Mouse (Mus musculus) spleen, postnatal 0 days (tissue): Measurements from ENCODE around the gene Prss43. TPM values are rescaled to one million over a fixed set of nuclear protein-coding genes. Genes with fewer than 3 reads are reported as not detected.

ENCODE experiments used
- polyA plus RNA-seq: library from polyadenylated mRNA; unstranded; fragments of >200 nt; fragmentation: Nextera tagmentation; extraction: Ambion mirVana; gene quantifications from 2 replicates; pipeline ENCODE4 v1.2.1, GENCODE M21; 2015

Prss43 gene
- not detected in 2 replicates for polyA plus RNA-seq

DNA sequence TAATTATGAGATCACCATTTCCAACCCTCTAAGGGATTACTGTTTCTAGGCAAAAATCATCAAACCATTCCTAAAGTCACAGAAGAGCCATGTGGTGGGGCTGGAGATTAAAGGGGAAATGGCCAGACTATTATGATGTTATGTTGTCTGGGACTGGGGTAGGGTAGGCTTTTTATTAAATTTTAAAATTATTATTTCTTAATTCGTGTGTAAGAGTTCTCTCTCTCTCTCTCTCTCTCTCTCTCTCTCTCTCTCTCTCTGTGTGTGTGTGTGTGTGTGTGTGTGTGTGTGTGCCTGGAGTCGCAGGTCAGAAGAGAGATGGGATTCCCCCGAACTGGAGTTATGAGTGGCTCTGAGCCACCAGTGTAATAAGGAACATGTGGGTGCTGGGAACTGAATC is at the start of gene Prss43:
TSS of gene Prss43 (plus strand) at position 301 of the 400 bp plus-strand sequence.

DNA sequence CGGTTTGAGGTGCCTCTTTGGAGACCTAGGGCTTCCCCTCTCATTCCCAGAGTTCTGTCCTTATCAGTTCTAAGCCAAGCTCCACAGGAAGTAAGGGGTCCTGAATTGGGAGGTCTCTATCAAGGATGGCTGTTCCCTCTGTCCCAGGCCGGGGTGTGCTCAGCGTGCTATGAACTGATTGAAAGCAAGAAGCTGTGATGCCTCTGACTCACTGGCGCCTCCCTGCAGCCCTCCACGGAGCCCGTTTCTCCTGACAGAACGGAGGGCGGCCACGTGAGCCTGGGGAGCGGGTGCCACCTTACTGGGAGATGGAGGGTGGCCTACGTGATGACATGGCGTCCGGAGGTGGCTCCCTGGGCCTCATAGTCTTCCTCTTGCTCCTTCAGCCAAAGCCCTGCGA is 28.6 kb upstream of the Prss43 start, which contains the start of gene Prss42:
TSS of gene Prss42 (plus strand) at position 301 of the 400 bp plus-strand sequence.

GRCm38 (mm10) chr9:110813789-110814188 is 12.7 kb upstream of the Prss43 start, which contains the start of gene Prss44:
Prss44 (plus strand) TSS chr9:110813994.

DNA sequence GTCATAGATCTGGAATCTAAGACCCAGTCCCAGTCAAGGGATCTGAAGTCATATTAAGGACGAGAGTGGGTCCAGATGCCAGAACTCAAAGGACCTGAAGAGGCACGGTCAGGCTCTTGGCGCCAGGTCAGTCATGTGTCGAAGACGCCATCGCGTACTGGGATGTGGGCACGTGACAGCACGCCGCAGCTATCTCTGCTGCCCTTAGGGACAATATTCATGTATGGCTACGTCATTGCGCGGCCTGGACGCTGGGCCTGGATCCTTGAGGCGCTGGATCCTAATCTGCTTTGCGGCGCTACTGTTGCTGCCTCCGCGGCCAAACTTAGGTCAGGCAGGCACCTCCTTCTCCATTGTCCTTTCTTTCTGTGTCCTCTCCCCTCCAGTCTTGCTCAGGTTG is 7.9 kb downstream of the Prss43 start, which contains the start of gene Prss45:
TSS of gene Prss45 (plus strand) at position 178 of the 400 bp plus-strand sequence.

GRCm38 (mm10) chr9:110844206-110844605 is 17.7 kb downstream of the Prss43 start, which contains the start of gene Prss46:
Prss46 (plus strand) TSS chr9:110844506.

GRCm38 (mm10) chr9:110857781-110858472 is 31.4 kb downstream of the Prss43 start, which contains the start of gene Prss50:
Prss50 (plus strand) TSS chr9:110857967.

GRCm38 (mm10) chr9:110879191-110879920 is 52.9 kb downstream of the Prss43 start, which contains the start of gene Als2cl:
Als2cl (plus strand) TSS chr9:110879870.

GRCm38 (mm10) chr9:110879998-110880561 is 53.6 kb downstream of the Prss43 start, which contains the start of gene Tmie:
Tmie (minus strand) TSS chr9:110880113.

Other genes with a start within 250 kb of the Prss43 start
- 8.8 and 9.2 TPM in 2 replicates for gene Nradd, start 202.2 kb upstream of the Prss43 start, polyA plus RNA-seq
- gene Nbeal2, start 172.5 kb upstream of the Prss43 start, polyA plus RNA-seq = 4.9 and 6.2 TPM in 2 replicates
- 108 and 121 TPM in 2 replicates for gene Ccdc12, start 170.2 kb upstream of the Prss43 start, polyA plus RNA-seq
- 0.17 TPM in 1 of 2 replicates, not detected in the other for gene Myl3, start 84.8 kb upstream of the Prss43 start, polyA plus RNA-seq
- 10.2 and 12.6 TPM in 2 replicates for gene Pth1r, start 79.5 kb upstream of the Prss43 start, polyA plus RNA-seq
- not detected in 2 replicates for gene Prss42, start 28.5 kb upstream of the Prss43 start, polyA plus RNA-seq
- gene Prss44, start 12.7 kb upstream of the Prss43 start, polyA plus RNA-seq = not detected in 2 replicates
- not detected in 2 replicates for gene Prss45, start 7.9 kb downstream of the Prss43 start, polyA plus RNA-seq
- not detected in 2 replicates for gene Prss46, start 17.8 kb downstream of the Prss43 start, polyA plus RNA-seq
- gene Prss50, start 31.3 kb downstream of the Prss43 start, polyA plus RNA-seq = 34.7 and 38.5 TPM in 2 replicates
- 1.5 and 1.6 TPM in 2 replicates for gene Als2cl, start 53.2 kb downstream of the Prss43 start, polyA plus RNA-seq
- gene Tmie, start 53.4 kb downstream of the Prss43 start, polyA plus RNA-seq = 0.46 and 0.53 TPM in 2 replicates
- not detected in 2 replicates for gene Fam240a, start 90.2 kb downstream of the Prss43 start, polyA plus RNA-seq
- 0.08 TPM in 1 of 2 replicates, not detected in the other for gene Tdgf1, start 119.5 kb downstream of the Prss43 start, polyA plus RNA-seq
- gene Lrrc2, start 124.9 kb downstream of the Prss43 start, polyA plus RNA-seq = 0.05 and 0.11 TPM in 2 replicates
- 0.49 and 0.51 TPM in 2 replicates for gene Rtp3, start 163.9 kb downstream of the Prss43 start, polyA plus RNA-seq
- 228 and 346 TPM in 2 replicates for gene Ltf, start 192.6 kb downstream of the Prss43 start, polyA plus RNA-seq
- gene Ccrl2, start 230.8 kb downstream of the Prss43 start, polyA plus RNA-seq = 11.3 and 15.1 TPM in 2 replicates